Mouse (Mus musculus) CD4-positive, CD25-positive, alpha-beta regulatory T cell, adult 4 months (primary cell): ENCODE data around the gene Hspd1. TPM values are rescaled to one million over a fixed set of nuclear protein-coding genes. Genes with fewer than 3 reads are reported as not detected.
A peak's percentile ranks its signal among the peaks of the same experiment; 100 is the strongest.
"Not testable (repeated sequence)": the region's sequence is repeated elsewhere in the genome, so short reads cannot be mapped to it uniquely, and the experiment has no call there.

Experiments used
- ATAC-seq: one replicate; pipeline ENCODE4 v1.8.0; 2017
- polyA plus RNA-seq, 2 experiments: library from polyadenylated mRNA; unstranded; fragments of 100-300 nt; shearing (Covaris generic); gene quantifications; one replicate each; pipeline ENCODE4 v1.2.1; 2017

Gene Hspd1
- polyA plus RNA-seq: 100 to 1,000 TPM; 145 to 175 TPM

DNA sequence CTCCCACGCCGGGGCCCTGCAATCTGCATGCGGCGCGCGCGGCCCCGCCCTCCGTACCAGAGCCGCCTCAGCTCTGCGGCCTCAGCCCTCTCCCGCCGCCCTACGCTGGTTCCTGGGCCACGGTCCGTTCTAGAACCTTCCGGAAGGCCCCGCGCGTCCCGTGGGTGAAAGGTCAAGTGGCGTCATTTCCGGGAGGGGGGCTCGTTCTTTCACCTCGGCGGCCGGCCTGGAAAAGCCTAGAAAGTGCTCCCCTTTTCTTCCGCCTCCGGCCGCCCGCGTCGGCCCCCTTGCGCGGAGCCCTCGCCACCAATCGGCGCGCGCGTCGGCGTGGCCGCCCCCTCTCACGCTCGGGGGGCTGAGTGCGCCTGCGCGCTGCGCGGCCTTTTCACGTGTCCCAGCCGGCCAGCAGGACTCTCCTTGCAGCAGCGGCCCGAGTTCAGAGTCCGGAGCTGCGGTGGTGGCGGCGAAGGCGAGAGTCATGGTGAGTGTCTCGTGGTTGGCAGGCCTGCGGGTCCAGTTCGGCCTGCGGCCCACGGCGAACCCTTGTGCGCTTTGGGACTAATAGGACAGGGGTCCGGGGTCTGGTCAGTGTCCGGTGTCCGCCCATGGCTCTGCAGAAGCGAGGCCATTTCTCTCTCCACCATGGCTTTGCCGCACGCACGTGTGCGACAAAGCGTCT lies at the start of gene Hspd1, which contains the start of gene Hspe1:
Hspd1 (minus strand) TSS at position 312 of the 679 bp plus-strand sequence.
Hspe1 (plus strand) TSS at position 201 of the 679 bp plus-strand sequence.
- peak; percentile 84 for ATAC-seq

DNA sequence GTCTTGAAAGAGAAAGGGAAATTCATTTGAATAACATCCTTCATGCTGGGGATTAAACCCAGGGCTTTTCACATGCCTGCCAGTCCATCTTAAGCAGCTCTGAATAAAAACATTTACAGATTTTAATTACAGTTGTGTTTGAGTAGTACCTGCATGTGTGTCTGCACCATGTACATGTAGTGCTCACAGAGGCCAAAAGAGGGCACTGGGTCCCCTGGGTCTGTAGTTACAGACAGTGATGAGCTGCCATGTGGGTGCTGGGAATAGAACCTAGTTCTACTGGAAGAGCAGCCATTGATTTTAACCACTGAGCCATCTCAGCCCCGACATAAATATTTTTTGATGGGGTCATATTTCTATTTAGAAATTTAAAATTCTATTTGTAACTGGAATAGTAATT lies 47.8 kb upstream of the Hspd1 start:
- no peak for ATAC-seq

DNA sequence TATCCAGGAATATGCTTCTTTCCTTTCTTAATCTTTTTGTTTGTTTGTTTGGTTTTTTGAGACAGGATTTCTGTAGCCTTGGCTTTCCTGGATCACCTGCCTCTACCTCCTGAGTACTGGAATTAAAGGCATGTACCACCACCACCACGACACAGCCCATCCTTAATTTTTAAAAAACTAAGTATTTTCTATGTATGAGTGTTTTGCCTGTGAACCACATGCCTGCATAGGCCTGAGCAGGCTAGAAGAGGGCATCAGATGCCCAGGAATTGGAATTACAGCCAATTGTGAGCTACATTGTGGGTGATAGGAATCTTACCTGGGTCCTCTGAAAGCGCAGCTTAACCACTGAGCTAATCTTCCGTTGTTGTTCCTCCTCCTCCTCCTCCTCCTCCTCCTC lies 46.3 kb upstream of the Hspd1 start:
- no peak for ATAC-seq

DNA sequence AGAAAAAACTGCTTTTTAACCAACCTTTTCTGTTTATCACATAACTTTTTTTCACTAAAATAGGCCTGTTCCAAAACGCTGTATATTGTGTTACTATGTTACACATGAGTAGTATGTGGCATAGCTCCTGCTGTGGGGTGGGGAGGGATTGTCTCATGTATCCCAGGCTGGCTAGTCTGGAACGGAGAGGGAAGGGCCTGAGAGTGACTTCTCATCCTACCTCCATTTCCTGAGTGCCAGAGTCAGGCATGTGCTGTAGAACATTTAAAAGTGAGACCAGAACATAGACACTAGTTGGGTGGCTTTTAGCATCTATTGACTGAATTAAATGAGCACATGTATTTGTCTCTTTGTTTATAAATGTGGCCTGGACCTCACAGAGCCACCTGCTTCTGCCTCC lies 45.1 kb upstream of the Hspd1 start:
- ATAC-seq: no peak

DNA sequence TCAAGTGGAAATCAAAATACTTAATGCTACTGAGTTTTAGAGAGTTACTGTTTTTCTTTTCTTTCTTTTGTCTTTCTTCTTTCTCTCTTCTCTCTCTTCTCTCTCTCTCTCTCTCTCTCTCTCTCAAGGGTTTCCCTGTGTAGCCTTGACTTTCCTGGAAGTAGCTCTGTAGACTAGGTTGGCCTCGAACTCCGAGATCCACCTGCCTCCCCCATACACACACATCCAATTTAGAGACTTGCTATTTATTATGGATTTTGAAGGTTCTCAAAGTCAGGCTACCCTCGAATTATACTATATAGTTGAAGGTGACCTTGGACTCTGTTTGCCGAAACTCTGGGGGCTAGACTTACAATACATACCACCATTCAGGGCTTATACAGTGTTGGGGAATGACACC lies 44.3 kb upstream of the Hspd1 start:
- ATAC-seq: no peak

DNA sequence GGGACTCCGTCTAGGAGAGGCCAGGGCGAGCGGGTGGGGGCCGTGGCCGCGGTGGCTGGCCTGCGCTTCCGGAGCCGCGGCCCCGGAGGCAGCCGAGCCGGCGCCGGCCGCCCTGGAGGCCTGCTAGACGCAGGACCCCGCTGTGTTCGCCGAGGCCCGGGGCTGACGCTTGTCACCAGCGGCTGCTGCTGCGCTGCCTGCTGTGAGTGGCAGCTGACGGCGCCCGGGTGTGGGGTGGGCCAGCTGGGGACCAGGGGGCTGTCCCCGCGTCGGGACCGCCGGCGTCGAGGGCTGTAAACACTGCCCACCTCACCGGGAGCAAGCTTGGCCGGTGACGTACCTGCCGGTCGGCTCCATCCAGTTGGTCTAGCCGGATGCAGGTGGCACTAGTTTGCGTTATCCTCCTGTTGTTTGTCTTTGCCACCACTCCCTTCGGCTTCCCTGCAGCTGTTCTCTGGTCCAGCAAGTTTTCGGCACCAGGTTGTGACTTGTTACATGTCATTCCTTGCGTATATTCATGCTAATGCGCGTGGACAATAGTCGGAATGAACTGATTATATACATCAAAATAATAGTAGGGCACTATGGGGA lies 43.5 kb upstream of the Hspd1 start:
- peak; percentile 35 for ATAC-seq

DNA sequence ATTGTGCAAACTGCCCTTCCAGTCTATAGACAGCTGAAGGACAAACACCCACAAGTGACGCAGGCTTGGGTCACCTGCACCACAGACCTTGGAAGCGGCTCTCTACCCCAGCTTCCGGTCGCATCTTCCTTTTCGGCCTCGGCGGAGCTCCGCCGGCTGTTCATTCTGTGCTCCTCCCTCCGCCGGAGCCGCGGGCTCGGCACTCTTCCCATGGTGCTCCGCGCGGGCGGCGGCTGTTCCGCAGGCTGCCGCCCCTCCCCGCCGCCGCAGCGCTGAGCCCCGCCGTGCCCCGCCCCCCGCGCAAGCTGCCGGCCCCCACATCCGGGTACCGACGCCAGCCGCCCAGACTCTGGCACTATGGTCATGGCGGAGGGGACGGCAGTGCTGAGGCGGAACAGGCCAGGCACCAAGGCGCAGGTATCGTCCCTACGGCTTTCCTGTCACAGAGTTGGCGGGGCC lies 42.9 kb upstream of the Hspd1 start, which contains the start of gene Mob4:
Mob4 (plus strand) TSS at position 289 of the 459 bp plus-strand sequence.
- peak; percentile 87 for ATAC-seq

DNA sequence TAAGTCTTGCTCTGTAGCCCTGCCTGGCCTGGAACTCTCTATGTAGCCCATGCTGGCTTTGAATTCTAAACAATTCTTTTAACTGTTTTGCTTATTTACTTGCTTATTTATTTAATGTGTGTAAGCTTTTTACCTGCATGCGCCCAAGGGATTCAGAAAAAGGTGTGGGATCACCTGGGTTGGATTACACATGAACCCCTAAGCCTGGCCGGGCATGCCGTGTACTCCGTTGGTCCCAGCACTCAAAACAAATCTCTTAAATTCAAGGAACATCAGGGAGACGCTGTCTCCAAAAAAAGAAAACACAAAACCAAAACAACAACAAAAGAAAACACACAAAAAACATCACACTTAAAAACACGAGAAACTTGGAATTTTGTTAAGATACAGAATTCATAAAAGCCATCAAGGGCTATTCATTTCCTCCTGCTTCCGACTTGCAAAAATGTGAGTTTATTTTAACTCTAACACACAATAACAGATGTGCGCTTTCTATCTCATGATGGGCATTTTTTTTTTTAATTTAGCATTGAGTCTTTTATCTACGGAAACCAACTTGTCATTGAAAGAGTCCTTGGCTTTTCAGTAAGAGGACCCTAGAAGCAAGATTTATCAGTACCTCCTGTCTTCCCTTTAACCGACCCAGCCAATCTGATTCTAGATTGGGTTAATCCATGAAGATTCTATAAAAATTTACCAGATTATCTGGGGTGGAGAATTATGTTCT lies 42.3 kb upstream of the Hspd1 start:
- no peak for ATAC-seq

DNA sequence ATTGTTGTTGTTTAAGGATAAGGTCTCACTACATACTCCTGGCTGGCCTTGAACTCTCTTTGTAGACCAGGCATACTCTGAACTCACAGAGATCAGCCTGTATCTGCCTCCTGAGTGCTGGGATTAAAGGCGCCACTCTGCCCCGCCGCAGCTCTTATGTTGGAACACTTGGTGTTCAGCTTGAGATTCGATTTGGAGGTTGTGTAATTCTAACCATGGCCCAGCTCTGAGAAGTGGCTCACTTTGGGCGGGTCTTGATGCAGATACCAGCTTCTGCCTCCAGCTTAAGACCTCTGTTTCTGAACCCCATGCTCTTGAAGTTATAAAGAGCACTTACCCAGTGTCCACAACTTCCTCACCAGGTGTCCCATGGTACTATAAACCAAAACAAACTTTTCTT lies 41.7 kb upstream of the Hspd1 start:
- ATAC-seq: no peak

DNA sequence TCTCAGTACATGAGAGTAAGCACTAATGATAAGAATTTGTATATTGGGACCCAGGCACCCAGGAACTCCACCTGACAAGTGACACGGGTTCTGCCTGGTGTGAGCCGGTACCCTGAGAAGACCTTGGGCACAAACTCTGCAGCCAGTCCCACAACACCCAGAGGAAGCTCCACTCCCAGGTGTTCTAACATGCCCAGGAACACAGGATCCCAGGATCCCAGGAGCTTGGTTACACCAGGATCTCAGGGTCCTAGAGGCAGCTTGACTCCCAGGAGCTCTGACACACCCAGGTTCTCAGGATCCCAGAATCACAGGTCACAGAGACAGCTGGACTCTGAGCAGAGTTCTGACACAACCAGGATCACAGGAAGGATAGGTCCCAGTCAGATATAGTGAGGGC lies 36.1 kb upstream of the Hspd1 start:
- ATAC-seq: not testable (repeated sequence)

DNA sequence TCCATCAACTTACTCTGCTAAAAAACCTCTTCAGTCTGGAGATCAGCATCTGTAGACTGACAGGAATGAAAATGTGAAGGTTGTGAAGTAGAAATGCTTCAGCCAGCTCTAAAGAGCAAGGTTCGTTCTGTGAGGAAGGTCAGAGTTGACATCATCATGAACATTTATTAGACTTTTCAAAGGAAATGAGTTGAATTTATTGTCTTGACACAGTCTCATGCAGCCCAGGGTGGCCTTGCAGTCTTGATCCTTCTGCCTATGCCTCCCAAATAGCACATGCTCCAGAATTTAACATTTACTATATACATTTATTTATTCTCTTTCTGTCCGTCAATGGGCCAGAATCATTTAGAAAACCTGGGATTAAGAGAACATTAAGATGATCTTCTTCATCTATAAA lies 35.5 kb upstream of the Hspd1 start:
- no peak for ATAC-seq

DNA sequence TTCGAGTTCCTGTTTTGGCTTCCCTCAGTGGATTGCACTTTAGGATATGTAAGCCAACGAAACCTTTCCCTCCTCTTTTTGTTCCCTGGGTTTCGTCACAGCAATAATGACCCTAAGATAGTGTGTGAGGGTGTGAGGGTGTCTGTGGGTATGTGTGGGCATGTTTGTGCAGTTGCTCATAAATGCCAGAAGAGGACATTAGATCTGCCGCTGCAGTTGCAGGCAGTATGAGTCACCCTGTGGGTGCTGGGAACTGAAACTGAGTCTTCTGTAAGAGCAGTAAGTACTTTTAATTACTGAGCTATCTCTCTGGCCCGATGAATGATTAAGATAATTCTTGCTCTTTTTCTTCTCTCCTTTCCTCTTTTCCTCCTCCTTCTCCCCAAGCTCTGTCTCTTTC lies 35.0 kb upstream of the Hspd1 start:
- ATAC-seq: no peak

DNA sequence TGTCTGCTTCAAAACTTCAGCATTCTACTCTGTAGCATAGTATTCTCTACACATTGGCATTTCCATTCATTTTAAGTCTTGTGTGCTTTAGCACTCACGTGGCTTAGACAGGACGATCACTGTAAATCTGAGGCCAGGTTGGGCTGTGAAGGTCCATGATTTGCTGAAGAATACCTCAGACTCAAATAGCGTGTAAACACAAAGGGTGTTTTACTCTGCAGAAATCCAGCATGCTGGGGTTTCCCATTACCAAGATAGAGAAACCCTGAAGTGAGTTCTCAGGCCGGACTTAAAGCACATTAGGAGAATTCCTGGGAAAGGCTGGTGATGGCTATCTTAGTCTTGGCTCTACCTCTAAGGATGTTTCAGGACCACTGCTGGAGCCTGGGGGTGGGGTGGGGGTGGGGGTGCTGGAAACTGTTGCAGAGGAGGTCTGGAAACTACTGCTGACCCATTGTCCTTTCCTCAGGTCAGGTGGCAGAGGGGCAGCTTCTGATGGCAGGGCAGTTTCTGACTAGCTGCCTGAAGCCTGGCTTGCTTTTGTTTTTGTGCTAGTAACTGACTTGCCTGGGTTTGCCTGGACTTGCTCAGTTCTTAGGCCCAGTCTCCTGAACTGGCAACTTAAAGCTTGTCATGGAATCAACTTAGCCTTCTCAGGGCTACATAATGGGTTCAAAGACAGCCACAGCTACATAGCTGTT lies 21.2 kb upstream of the Hspd1 start:
- no peak for ATAC-seq

DNA sequence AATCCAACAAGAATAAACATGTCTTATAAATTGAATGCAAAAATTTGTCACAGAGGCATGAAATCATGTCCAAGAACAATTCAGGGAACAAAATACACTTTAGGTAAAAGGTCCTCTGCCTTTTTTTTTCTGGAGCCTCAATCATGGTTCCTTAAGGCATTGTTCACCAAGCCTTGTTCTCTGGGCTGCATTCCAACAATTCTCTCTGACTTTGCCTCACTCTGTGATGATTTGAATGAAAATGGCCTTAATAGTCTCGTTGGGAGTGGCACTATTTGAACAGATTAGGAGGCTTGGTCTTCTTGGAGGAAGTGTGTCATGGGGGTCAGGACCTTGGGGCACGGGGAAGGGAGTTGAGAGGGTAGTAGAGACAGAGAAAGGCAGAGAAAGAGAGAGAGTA lies 20.4 kb upstream of the Hspd1 start:
- ATAC-seq: no peak

DNA sequence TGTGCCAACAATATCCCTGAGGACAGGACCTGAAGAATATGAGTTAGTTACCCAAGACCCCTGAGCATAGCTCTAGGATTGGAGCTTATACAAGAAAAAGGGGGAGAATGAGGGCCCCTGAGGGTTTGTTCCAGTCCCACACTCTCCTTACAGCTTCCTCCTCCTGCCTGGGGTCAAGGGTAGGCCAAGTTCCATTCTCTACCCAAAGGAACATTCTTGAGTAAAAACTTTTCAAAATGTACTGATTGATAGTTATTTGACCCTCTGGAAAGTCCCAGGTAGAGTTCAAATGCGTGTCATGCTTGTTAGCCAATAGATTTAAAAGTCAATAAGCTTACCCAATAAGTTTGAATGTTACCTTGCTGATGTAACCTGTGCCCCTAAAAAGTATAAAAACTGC lies 19.6 kb upstream of the Hspd1 start:
- no peak for ATAC-seq

DNA sequence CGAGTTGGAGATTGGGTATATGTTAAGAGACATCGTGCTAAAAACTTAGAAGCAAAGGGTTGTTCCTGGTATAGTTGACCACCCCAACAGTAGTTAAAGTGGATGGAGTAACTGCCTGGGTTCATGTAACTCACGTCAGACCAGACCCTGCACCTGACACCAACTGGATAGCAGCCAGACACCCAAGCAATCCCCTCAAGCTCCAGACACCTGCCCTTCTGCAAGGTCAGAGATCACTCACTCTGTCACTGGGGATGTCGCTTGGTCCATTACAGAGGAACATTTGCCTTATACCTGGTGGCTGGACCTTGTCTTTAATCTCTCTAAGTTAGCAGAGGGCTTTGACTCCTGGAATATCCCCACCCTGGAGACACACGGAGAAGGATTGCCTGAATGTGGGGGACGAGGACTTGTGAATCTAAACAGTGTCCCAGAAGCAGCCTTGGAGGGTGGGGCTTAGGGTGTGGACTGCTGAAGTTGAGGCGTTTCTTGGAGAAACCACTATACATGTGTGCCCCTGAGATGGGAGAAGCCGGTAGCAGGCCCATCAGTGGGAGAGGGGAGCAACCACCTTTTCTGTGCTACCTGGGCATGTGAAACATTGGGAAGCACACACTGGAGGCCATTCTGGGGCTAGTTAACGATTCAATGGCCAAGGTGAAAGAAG lies 19.0 kb upstream of the Hspd1 start:
- ATAC-seq: no peak

DNA sequence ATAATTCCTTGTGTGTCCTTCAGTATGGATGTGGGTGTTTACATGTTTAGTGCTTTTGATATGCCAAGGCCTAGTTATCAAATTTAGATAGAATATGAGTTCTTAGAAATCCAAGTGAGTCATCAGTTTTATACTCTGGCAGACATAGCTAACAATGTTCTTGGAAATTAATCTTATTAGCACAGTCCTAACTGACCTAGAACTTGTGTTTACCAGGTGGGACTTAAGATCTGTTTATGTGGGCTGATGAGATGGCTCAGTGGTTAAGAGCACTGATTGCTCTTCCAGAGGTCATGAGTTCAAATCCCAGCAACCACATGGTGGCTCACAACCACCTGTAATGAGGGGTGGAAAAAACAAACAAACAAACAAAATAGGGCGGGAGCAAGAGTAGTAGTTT lies 4.4 kb upstream of the Hspd1 start:
- ATAC-seq: no peak

DNA sequence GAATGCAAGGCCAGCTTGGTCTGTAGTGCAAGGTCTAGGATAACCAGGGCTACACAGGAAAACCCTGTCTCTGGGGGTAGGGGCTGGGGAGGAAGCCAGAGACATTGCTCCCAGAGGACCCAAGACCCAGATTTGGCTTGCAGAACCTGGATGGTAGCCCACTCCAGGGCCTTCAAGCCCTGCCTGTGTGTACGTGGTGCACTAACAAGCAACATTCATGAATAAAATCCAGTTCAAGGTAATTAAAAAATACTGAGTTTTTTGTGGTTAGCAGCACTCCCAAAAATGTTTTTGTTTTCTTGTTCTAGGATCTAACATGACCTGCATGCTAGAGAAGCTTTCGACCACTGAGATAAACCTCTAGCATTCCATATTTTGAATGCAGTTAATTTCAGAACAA lies 4.0 kb upstream of the Hspd1 start:
- ATAC-seq: no peak

DNA sequence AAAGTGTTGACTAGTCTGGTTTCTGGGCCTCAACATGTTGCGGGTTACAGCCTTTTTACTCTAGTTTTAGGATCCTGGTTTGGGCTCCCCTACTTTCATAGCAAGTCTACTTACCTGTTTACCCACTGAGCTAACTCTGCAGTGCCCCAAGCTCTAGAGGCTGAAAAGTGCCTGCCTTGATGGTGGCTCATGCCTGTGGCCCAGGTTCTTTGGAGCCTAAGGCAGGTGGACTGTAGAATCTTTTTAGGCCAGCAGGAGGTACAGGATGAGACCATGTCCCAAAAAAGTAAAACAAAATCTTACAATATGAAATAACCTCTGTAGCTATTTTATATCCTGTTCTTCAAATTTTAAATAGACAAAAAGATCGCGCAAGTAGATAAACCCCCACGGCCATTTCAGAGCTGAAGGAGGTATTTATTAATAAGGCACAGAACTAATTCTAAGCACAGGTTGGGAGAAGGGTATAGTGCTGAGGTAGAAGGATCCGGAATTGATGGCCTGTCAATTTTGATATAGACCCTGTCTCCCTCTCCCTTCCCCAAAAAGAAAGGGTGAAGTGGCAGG lies 1.5 kb upstream of the Hspd1 start:
- no peak for ATAC-seq

DNA sequence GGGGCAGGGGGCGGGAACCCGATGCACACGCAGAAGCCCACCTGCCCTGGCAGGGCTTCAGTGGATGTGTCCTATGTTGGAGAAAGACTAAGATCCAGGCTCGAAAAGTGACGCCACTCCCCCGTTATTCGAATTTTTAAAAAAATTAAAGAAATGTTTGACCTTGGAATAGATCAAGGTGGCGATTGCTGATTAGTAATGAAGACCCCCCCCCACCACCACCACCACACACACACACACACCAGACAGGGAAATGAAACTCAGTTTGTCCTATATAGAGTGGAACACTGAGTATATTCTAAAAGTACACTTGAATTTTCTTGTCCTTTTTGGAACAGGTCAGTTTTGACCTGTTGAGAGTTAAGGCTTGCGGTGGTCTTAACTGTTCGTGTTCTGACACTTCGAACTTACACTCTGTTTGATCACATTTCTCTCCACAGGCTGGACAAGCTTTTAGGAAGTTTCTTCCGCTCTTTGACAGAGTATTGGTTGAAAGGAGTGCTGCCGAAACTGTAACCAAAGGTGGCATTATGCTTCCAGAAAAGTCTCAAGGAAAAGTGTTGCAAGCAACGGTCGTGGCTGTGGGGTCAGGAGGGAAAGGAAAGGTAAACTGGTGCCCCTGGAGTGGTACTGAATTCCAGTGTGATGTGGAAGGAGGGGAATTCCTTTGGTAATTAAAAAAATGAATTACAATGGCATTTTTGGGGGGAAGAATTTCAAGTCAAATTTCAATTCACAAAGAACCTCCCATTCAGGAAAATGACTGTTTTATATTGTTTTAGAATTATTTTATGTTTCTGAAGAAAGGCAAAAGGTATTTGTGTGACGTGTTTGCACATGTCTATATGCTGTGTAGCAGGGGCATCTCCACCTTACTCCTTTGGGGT lies 811 bp upstream of the Hspd1 start:
- ATAC-seq: peak; percentile 30

DNA sequence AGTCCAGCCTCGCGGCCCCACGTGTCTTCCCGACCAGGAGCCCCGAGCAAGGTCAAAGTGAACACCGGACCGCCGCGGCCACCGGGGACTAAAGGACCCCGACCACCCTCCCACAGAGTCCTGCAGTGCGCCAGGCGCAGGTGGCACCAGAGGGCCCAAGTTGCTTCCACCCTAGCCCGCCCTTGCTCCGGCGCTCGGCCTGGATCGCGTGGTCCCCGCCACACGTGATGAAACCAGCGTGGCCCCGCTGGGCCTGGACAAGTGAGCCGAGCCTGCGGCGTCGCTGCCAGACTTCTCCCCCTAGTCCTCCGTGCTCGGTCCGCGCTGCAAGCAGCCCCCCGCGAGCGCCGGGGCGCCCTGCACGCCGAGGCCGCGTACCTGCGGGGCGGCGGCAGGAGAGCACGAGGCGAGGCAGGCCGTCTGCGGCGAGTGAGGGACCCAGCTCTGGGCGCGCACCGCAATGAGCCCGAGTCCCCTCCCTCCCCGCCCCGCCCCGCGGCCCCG lies 590 bp downstream of the Hspd1 start:
- peak; percentile 31 for ATAC-seq
